Mouse (Mus musculus) E14TG2a.4 (cell line): ENCODE data around the gene Cetn4.
A peak's percentile ranks its signal among the peaks of the same experiment; 100 is the strongest.

Source experiments
- H3K27me3 ChIP-seq: 2 replicates; pipeline ENCODE4 v1.6.1; 2014; ENCODE audit warnings: low read length, control low read depth; ENCODE audit not compliant: insufficient read depth
- H3K36me3 ChIP-seq: 2 replicates; pipeline ENCODE4 v1.6.1; 2014; ENCODE audit warnings: low read length, control low read depth; ENCODE audit not compliant: insufficient read depth
- H3K4me1 ChIP-seq: replicated peaks from 2 replicates; pipeline ENCODE4 v1.6.1; 2014; ENCODE audit warnings: low read depth, low read length, control low read depth
- H3K4me3 ChIP-seq: replicated peaks from 2 replicates; pipeline ENCODE4 v1.5.1; 2014; ENCODE audit warnings: mild to moderate bottlenecking, low read length
- H3K9me3 ChIP-seq: 2 replicates; pipeline ENCODE4 v1.6.1; 2014; ENCODE audit warnings: low read length, control low read depth
- CTCF ChIP-seq: conservative IDR thresholded peaks from 2 replicates; pipeline ENCODE4 v1.5.1; 2014; ENCODE audit warnings: low read length
- NANOG ChIP-seq: IDR thresholded peaks from 2 replicates; pipeline ENCODE4 v1.6.1; 2014; ENCODE audit warnings: borderline replicate concordance, low read length, mixed read lengths
- POU5F1 ChIP-seq: IDR thresholded peaks from 2 replicates; pipeline ENCODE4 v1.6.1; 2014; ENCODE audit warnings: low read length, borderline replicate concordance

Gene Cetn4

DNA sequence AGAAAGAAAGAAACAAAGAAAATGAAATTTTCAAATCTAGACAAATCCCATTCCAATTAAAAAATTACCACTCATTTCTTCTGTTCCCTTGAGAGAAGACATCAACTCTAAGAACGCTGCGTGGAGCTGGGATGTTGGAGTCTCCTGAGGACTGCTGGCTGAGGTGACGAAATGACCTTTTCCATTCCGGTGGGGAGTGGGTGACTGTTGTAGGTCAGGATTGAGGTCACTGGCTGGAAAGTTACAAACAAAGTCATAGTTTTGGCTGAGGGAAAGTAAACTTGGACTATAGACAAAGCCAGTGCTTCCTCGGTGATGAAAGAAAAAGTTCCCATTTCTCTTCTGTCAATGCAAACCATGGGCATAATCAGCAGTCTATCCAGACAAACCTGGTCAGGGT lies 30.3 kb upstream of the Cetn4 start:
- Histone ChIP-seq H3K4me1 (peaks cover 3% of the 10 kb centered on the region), H3K36me3 (no peaks in the 10 kb centered on the region), H3K27me3 (peaks cover 34% of the 10 kb centered on the region), H3K9me3 (no peaks in the 10 kb centered on the region), H3K4me3 (no peak overlapping the region)
- TF ChIP-seq NANOG = no peak
- no peak for TF ChIP-seq POU5F1
- TF ChIP-seq CTCF = no peak

DNA sequence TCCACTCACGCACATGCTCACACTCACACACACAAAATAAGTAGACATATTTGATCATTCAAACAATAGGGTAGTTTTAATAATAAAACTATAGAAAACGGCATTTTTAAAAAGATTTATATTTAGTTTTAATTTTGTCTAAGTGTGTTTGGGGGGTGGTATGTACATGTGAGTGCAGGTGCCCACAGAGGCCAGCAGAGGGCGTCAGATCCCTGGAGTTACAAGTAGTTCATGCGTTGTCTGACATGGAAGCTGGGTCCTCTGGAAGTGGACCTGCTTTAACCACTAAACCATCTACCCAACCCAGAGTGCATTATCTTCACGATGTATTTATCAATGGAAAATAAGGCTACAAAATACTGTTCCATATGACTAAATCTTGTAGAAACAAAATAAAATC lies 28.6 kb upstream of the Cetn4 start:
- Histone ChIP-seq H3K4me3 (no peak overlapping the region), H3K4me1 (no peaks in the 10 kb centered on the region), H3K9me3 (no peaks in the 10 kb centered on the region), H3K27me3 (peaks cover 19% of the 10 kb centered on the region), H3K36me3 (no peaks in the 10 kb centered on the region)
- no peak for TF ChIP-seq NANOG
- TF ChIP-seq CTCF = peak; percentile 83

DNA sequence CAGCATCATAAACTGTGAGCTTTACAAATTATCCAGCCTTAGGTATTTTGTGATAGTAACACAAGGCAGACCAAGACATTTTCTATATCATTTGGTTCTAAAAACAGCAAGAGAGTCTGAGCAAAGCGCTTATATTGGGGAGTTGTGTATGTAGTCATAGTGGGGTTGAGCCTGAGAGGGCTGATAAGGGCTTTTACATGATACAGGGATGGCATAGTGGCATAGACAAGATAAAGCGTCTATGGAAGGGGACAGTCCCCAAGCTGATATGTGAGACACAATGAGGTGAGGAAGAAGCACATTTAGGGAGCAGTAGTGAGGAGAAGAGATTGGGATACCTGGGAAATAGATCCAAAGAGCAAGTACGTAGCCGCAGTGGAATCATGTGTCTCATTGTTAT lies 21.5 kb upstream of the Cetn4 start:
- no peak for TF ChIP-seq NANOG
- TF ChIP-seq POU5F1 = no peak
- no peak for TF ChIP-seq CTCF

DNA sequence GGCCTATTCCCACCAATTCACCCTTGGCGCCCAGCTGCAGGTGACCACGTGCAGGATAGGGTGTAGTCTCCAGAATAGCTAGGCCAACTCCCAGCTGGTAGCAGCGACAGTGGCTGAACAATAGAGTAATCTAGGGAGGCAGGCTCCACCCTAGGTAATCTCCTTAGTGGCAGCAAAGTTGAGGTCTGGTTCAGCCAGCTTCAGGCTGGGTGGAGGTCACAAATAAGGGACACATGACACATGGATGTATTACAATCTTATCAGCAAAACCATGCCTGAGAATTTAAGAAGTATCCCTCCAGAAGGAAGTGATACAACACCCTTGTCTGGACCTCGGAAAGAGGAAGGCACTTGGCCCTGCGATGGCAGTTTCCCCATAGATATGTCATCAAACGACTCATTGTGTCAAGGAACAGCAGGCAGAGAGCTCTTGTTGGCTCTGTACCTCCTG lies 19.5 kb upstream of the Cetn4 start:
- Histone ChIP-seq H3K4me3 (no peak overlapping the region), H3K4me1 (peaks cover 16% of the 10 kb centered on the region; the same call in 1 of the 2 replicates), H3K27me3 (no peaks in the 10 kb centered on the region), H3K36me3 (no peaks in the 10 kb centered on the region), H3K9me3 (no peaks in the 10 kb centered on the region)
- TF ChIP-seq CTCF (no peak), POU5F1 (no peak), NANOG (no peak)

More for the DNA sequence above, 21.5 kb upstream of the Cetn4 start:
- no peaks in the 10 kb centered on the region for H3K9me3 ChIP-seq
- H3K4me3 ChIP-seq = no peak overlapping the region
- peaks cover 16% of the 10 kb centered on the region; the same call in 1 of the 2 replicates for H3K4me1 ChIP-seq
- H3K27me3 ChIP-seq = 0 out of 2 replicates have a peak, but pooled peaks cover 3% of the 10 kb centered on the region
- H3K36me3 ChIP-seq = no peaks in the 10 kb centered on the region

DNA sequence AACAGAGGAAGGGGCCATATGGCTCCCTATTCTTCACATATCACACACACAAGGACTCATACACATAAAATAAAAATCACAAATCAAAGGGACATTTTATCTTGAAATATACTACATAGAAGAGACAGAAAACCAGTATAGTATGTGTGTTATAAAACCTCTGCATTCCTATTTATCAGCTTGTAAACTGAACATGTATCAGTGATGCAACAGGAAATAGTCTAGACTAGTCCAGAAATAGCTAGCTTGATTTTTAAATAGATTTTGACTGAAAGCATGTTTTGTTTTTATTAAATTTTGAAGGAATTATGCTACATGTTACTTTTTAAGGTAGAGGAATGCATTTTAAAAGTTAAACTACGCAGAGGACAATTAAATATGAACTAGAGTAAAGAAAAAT lies 17.5 kb upstream of the Cetn4 start:
- Histone ChIP-seq H3K4me3 (no peak overlapping the region), H3K36me3 (no peaks in the 10 kb centered on the region), H3K4me1 (peaks cover 16% of the 10 kb centered on the region; the same call in 1 of the 2 replicates), H3K9me3 (no peaks in the 10 kb centered on the region), H3K27me3 (no peaks in the 10 kb centered on the region)
- TF ChIP-seq CTCF = no peak
- no peak for TF ChIP-seq NANOG
- TF ChIP-seq POU5F1 = no peak

DNA sequence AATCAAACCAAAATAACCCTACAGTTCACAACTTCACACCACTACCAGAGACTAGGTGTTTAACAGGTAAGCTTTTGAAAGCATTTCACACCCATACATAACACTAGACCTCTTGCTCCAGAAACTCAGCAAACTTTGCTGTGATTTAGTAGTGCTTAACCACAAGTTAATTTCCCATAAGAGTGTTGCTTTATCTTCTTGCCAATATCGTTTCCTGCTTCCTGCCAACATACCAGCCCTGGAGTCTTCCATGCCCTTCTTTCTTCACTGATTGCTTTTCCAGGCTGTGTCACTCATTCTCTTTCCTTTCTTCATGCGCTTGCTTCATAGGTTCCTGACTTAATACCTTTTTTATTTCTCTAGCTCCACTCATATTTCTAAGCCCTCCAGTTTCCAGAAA lies 16.0 kb upstream of the Cetn4 start:
- Histone ChIP-seq H3K4me3 (no peak overlapping the region), H3K36me3 (no peaks in the 10 kb centered on the region), H3K27me3 (no peaks in the 10 kb centered on the region), H3K9me3 (no peaks in the 10 kb centered on the region), H3K4me1 (peaks cover 16% of the 10 kb centered on the region; the same call in 1 of the 2 replicates)
- TF ChIP-seq CTCF (no peak), POU5F1 (no peak), NANOG (no peak)

DNA sequence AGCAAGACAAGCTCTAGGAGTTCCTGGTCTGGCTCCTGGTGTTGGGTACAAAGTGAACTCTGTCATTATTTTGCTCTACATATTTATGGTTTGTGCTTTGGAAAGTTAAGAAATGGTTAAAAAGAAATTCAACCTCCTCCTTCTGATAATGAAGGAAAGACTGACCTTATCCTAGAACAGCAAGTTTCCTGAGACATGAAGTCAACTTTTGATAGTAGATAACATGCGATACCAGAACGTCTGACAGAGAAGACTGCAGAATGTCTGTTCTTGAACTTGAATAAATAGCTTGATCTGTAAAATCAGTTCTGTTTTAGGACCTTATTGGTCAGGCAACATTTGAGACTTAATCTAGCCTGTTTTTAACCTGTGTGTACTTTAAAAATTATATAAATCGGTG lies 14.1 kb upstream of the Cetn4 start:
- Histone ChIP-seq H3K36me3 (no peaks in the 10 kb centered on the region), H3K27me3 (no peaks in the 10 kb centered on the region), H3K9me3 (no peaks in the 10 kb centered on the region), H3K4me3 (no peak overlapping the region), H3K4me1 (peaks cover 7% of the 10 kb centered on the region; the same call in 1 of the 2 replicates)
- TF ChIP-seq CTCF (no peak), NANOG (no peak), POU5F1 (no peak)

DNA sequence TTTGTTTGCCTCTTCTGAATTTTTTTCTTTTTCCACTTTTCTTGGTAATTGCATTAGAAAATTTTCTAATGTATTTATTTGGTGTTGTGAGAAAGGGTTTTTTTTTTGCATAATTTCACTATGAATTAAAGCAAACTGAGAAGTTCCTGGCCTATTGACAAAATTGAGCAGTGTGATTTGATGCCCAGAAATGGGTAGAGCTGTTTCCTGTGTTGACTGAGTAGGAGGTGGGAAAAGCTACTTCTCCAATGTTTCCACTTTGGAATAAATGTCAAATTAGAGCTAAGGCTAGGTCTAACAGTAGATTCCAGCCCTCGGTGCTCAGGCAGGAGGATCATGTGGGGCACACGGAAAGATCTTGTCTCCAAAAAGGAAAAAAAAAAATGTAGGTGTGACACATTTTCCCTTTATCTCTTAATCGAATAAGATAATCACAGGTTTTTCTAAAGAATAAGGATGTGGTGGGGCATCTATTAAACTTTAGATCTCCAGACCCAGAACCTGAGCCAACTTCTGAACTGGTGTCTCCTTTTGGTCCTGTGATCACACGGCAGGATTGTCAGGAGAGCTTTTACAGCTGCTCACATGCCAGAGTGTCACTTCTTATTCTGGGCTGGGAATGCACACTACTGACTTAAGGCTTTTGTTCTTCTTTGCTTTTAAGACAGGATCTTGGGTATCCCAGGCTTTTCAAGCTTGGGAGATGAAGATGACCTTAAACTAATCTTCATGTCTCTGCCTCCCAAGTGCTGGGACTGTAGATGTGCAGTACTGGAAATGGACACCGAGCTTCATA lies 13.0 kb upstream of the Cetn4 start:
- Histone ChIP-seq H3K4me3 (no peak overlapping the region), H3K4me1 (no peaks in the 10 kb centered on the region), H3K27me3 (no peaks in the 10 kb centered on the region), H3K9me3 (no peaks in the 10 kb centered on the region), H3K36me3 (peaks cover 5% of the 10 kb centered on the region; the same call in 1 of the 2 replicates)
- TF ChIP-seq POU5F1 (no peak), NANOG (no peak), CTCF (no peak)

DNA sequence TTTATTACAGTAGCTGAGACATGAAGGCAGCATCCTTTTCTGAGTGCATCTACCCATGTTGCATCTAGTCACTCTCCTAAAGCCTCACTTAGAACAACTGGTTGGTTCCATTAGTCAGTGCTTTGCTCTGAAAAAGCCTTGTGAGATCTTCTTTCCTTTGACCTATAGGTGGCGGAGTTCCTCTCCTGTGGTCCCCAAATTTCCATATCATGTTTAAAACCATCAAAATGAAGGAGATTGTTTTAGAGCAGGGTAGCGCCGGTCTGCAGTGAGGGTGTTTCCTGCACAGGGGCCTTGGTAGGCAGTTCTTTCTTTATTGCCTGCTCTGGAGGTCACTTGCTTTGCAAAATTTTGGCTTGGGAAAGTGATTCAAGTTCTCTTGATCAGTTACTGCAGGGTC lies 11.8 kb upstream of the Cetn4 start:
- peak; percentile 30 for TF ChIP-seq CTCF
- TF ChIP-seq NANOG = no peak
- no peaks in the 10 kb centered on the region for H3K9me3 ChIP-seq
- H3K27me3 ChIP-seq = no peaks in the 10 kb centered on the region
- no peak overlapping the region for H3K4me3 ChIP-seq
- H3K36me3 ChIP-seq = peaks cover 18% of the 10 kb centered on the region
- no peaks in the 10 kb centered on the region for H3K4me1 ChIP-seq
